Mouse (Mus musculus) intestine, postnatal 0 days (tissue): ENCODE results near the gene Nxt1. TPM values are rescaled to one million over a fixed set of nuclear protein-coding genes. Genes with fewer than 3 reads are reported as not detected.

ENCODE experiments used
- ATAC-seq: fragments of 200-750 bp; cut with Nextera tagmentation; 2 replicates; pipeline ENCODE4 v1.8.0; 2017; ENCODE audit warnings: mild to moderate bottlenecking, moderate TSS enrichment, moderate library complexity
- H3K27ac ChIP-seq: fragments of 300-500 bp; sonication (generic); 2 replicates; pipeline ENCODE4 v1.5.1; 2014; ENCODE audit warnings: mild to moderate bottlenecking, low read depth, low read length, moderate library complexity
- H3K27me3 ChIP-seq: fragments of 300-500 bp; sonication (generic); replicated peaks from 2 replicates; pipeline ENCODE4 v1.6.1; 2014; ENCODE audit warnings: low read length, mixed read lengths; ENCODE audit not compliant: control insufficient read depth, insufficient read depth
- H3K36me3 ChIP-seq: fragments of 300-500 bp; sonication (generic); 2 replicates; pipeline ENCODE4 v1.6.1; 2014; ENCODE audit warnings: mild to moderate bottlenecking, moderate library complexity; ENCODE audit not compliant: control insufficient read depth, insufficient read depth
- H3K4me1 ChIP-seq: fragments of 300-500 bp; sonication (generic); replicated peaks from 2 replicates; pipeline ENCODE4 v1.6.1; 2014; ENCODE audit warnings: antibody characterized with exemption, low read length, mixed read lengths; ENCODE audit not compliant: control insufficient read depth, insufficient read depth
- H3K4me2 ChIP-seq: fragments of 300-500 bp; sonication (generic); replicated peaks from 2 replicates; pipeline ENCODE4 v1.6.1; 2014; ENCODE audit warnings: low read depth, mild to moderate bottlenecking, moderate library complexity
- H3K4me3 ChIP-seq: fragments of 300-500 bp; sonication (generic); 2 replicates; pipeline ENCODE4 v1.5.1; 2014; ENCODE audit warnings: low read depth, low read length
- H3K9ac ChIP-seq: fragments of 300-500 bp; sonication (generic); 2 replicates; pipeline ENCODE4 v1.6.1; 2014; ENCODE audit warnings: mild to moderate bottlenecking, low read depth, low read length
- H3K9me3 ChIP-seq: fragments of 300-500 bp; sonication (generic); 2 replicates; pipeline ENCODE4 v1.6.1; 2016; ENCODE audit warnings: mixed run types; ENCODE audit not compliant: control insufficient read depth
- CTCF ChIP-seq: sonication (generic); IDR thresholded peaks from 2 replicates; pipeline ENCODE4 v1.5.1; 2016; ENCODE audit warnings: low read depth, mild to moderate bottlenecking, control low read depth, antibody characterized with exemption, moderate library complexity
- WGBS: fragments of 180-500 bp; shearing (Covaris S2); extraction: QIAGEN DNeasy Blood & Tissue Kit; methylation state at CpG from one replicate; pipeline ENCODE4 v1.1.7; 2014; 5-methylcytosine and 5-hydroxymethylcytosine counted together
- polyA plus RNA-seq: library from polyadenylated mRNA; unstranded; fragments of >200 nt; fragmentation: Nextera tagmentation; extraction: Ambion mirVana; gene quantifications from 2 replicates; pipeline ENCODE4 v1.2.1, GENCODE M21; 2015

Gene Nxt1
- polyA plus RNA-seq, 1 experiment from 2014 or later = 35.6 TPM

DNA sequence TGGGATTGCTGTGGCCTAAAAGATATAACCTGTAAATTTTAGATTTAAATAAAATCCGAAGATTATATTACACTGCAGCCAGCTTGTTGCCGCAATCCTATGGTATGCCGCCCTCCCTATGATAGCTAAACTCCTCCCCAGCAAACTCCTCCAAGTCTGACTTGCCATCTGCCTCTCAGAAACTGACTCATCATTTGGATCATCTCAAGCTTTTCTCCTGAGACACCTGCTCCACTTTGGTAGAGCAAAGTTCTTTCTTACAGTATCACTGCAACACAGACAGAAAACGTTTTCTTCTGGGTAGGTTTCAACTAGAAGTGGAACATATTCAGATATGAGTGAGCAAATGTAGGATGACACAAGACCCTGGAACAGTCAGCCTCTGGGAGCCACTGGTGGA lies 37.9 kb upstream of the Nxt1 start:
- no peaks in the 10 kb centered on the region for H3K9me3 ChIP-seq
- no peak overlapping the region for H3K4me2 ChIP-seq
- H3K4me1 ChIP-seq = no peaks in the 10 kb centered on the region
- H3K9ac ChIP-seq = no peak overlapping the region
- H3K4me3 ChIP-seq = no peak overlapping the region
- no peak overlapping the region for H3K27ac ChIP-seq
- no peak for TF ChIP-seq CTCF
- H3K27me3 ChIP-seq = no peaks in the 10 kb centered on the region
- no peak for ATAC-seq
- WGBS = 82% methylated on average over 4 of the region's 4 CpGs
- no peaks in the 10 kb centered on the region for H3K36me3 ChIP-seq

DNA sequence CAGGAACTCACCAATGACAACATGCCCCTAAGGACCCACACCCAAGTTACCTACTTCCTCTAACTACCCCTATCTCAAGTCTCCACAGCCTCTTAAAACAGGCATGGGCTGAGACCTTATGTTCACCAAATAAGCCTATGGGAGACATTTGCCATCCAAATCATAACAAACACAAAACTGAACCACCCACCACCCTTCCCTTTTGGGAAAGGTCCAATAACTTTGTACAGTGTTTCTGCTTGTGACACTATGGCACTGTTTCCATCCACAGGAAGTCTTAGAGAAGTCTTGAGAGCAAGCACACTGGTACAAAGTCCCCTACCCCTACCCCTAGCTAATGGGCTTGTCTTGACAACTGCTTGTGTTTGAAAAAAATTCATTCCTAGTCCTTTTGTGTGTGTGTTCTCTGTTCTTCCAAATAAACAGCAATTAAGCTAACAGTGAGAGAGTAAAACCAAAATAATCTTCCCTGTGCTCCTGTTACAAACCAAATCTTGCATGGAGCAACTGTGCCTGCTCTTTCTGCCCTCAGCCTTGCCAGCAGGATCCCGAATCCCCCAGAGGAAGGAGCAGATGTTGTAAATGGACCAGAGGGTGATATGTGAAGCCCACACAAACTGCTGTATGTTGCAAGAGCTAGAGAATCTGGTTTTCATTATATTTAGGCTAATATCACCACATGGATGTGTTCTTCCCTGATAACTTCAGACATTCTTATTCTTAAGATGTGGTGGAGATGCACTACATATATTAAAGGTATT lies 29.6 kb upstream of the Nxt1 start:
- H3K9me3 ChIP-seq = no peaks in the 10 kb centered on the region
- no peak for ATAC-seq
- H3K36me3 ChIP-seq = no peaks in the 10 kb centered on the region
- no peak overlapping the region for H3K4me2 ChIP-seq
- H3K9ac ChIP-seq = no peak overlapping the region
- H3K4me3 ChIP-seq = no peak overlapping the region
- H3K27ac ChIP-seq = no peak overlapping the region
- no peak for TF ChIP-seq CTCF
- no peaks in the 10 kb centered on the region for H3K4me1 ChIP-seq
- WGBS = 58% methylated on average over 1 of the region's 1 CpGs
- H3K27me3 ChIP-seq = no peaks in the 10 kb centered on the region

DNA sequence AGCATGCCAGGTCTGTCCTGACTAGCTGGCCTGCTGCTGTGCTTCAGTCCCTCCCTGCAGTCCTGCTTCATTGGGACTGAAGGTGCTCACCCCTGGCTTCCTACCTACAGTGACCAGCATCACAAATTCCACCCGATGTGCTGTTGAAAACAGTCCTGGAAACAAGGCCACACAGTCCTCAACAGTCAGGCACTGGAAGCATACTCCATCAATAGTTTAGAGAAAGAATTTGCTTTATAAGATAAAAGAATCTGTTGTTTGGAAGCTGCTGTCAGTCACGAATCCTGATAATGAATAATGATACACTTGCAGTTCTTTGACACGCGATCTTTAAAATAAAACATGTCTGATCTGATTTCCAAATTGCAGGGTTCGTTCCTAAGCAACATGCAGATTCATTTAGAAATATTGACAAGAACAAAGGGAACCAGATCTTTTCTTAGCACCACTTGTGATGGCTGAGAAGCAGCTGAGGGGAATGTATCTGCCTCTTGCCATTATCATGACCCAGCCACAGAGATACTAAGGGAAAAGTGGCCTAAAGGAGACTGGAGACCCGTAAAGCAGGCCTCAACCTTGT lies 27.9 kb upstream of the Nxt1 start:
- Histone ChIP-seq H3K4me3 (no peak overlapping the region), H3K27ac (no peak overlapping the region), H3K9me3 (no peaks in the 10 kb centered on the region), H3K9ac (no peak overlapping the region), H3K4me1 (no peaks in the 10 kb centered on the region), H3K36me3 (no peaks in the 10 kb centered on the region), H3K4me2 (no peak overlapping the region), H3K27me3 (no peaks in the 10 kb centered on the region)
- ATAC-seq = no peak
- WGBS = 85% methylated on average over 6 of the region's 6 CpGs
- TF ChIP-seq CTCF = no peak

DNA sequence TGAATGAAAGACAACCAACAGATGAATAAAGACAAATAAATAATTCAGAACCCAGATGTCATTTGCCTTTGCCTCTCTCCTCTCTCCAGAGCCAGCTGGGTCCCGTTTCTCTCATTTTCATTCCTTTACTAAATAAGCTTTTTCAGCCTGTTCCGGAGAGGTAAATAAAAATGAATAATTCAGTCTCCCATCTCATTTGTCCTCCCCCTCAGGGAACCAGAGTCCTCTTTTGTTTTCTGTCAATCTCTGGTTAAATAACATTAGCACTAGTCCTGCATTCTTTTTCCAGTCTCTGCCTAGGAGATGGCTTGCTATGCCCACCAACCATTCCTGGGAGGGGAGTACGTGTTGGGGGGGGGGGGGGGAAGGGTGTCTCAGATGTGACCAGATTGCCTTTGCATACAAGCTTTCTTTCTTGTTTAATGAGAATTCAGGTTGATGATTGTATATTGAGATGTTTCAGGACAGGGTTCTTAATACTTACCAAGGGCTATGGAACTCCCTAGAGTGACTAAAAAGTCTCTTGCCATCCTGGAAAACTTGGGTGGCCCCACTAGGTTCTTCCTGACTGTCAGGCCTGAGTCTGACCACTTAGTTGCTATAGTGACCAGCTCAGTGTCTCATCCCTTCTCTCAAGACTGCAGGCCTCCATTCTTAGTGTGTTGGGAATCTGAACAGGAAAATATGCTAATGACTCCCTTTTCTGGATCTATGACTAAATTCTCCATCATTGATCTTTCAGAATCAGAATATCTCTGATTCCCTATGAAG lies 21.6 kb upstream of the Nxt1 start:
- Histone ChIP-seq H3K4me3 (no peak overlapping the region), H3K27ac (no peak overlapping the region), H3K4me2 (no peak overlapping the region), H3K4me1 (no peaks in the 10 kb centered on the region), H3K36me3 (no peaks in the 10 kb centered on the region), H3K27me3 (0 out of 2 replicates have a peak, but pooled peaks cover 2% of the 10 kb centered on the region), H3K9ac (no peak overlapping the region), H3K9me3 (no peaks in the 10 kb centered on the region)
- no peak for TF ChIP-seq CTCF
- 40% methylated on average over 3 of the region's 3 CpGs for WGBS
- no peak for ATAC-seq

DNA sequence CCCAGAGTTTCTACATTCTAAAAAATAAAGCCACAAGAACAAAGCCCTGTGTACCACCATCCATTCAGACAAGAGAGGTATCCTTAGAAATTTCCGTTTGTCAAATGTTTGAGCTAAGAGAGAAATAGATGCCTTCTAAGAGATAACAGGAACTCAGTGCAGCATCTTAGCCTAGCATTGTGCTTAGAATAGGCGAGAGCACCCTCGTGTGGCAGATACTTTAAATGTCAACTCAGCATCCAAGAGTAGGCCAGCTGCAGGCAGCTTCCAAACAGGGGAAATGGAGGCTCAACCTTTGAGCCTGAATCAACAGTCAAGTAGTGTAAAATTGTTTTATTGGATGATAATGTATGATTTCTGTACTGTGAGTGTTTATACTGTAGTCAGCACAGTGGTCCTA lies 17.4 kb upstream of the Nxt1 start:
- no peak overlapping the region for H3K4me2 ChIP-seq
- peak; percentile 88 for TF ChIP-seq CTCF

DNA sequence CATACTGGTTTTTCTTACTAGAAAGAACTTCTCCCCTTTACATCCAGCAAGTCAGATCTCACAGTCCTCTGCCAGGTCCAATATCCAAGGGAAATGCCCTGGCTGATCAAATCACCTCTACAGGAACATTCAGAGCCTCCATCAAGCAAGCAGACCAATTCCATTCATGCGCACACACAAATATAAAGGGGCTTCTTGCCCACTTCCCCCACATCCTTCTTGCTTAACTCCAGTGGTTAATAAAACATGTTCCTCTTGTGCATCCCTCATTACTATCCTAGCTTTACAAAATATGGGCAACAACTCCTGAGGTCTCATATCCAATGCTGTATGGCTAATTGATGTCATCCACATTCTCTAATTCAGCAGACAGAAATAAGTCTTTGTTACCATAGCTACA lies 8.9 kb upstream of the Nxt1 start:
- TF ChIP-seq CTCF = no peak
- Histone ChIP-seq H3K4me2 (no peak overlapping the region), H3K4me3 (no peak overlapping the region), H3K9ac (no peak overlapping the region), H3K36me3 (no peaks in the 10 kb centered on the region), H3K9me3 (no peaks in the 10 kb centered on the region), H3K27me3 (no peaks in the 10 kb centered on the region), H3K27ac (no peak overlapping the region), H3K4me1 (no peaks in the 10 kb centered on the region)
- no peak for ATAC-seq
- 100% methylated on average over 1 of the region's 1 CpGs for WGBS

More for the DNA sequence above, 17.4 kb upstream of the Nxt1 start:
- Histone ChIP-seq H3K9ac (no peak overlapping the region), H3K36me3 (no peaks in the 10 kb centered on the region), H3K27ac (no peak overlapping the region), H3K9me3 (no peaks in the 10 kb centered on the region), H3K27me3 (0 out of 2 replicates have a peak, but pooled peaks cover 3% of the 10 kb centered on the region), H3K4me3 (no peak overlapping the region), H3K4me1 (no peaks in the 10 kb centered on the region)
- under 1% methylated on average over 3 of the region's 3 CpGs for WGBS
- peak; percentile 33 for ATAC-seq
